10 mouse cellular contexts compared by ENCODE assay signal in genomic region chr6:118087955-118088354, GRCm38 (mm10). TPM values are rescaled to one million over a fixed set of nuclear protein-coding genes. Genes with fewer than 3 reads are reported as not detected.
DNase-seq lines count a peak whose midpoint lies in the region; TF ChIP-seq lines count a peak whose summit lies in the region.
"Had no signal": no experiment of that assay in that cellular context is flagged by ENCODE, and none has a peak within 500 bp of the region (broad histone marks: within the 10 kb centered on the region; RNA-seq: fewer than 3 reads in every experiment).

No protein-coding gene starts in this region.

- peak; percentile 50; the same call in 1 of the 2 replicates for TF ChIP-seq CTCF in cerebellum, adult 2 months (IDR thresholded peaks at IDR 0.05; ENCODE audit: borderline replicate concordance, insufficient read depth, low read depth, low read length)

- H3K4me1 ChIP-seq in cerebellum, adult 2 months (ENCODE audit: control insufficient read depth, insufficient read depth, low read length) = peaks cover 18% of the 10 kb centered on the region
- H3K4me1 ChIP-seq: limb, embryonic 15.5 days; neural tube, embryonic 12.5 days had no signal

- H3K27me3 ChIP-seq in cerebellum, adult 2 months (ENCODE audit: control insufficient read depth, insufficient read depth, low read length) = no peaks in the 10 kb centered on the region
- H3K27me3 ChIP-seq: limb, embryonic 15.5 days; neural tube, embryonic 12.5 days had no signal

- peak in 1 of 2 experiments; percentile 41 for DNase-seq in cerebellum, adult 2 months
- no peak for DNase-seq in cerebellum, adult 11-12 months
- DNase-seq in layer of hippocampus, adult 18-20 months (ENCODE audit: low spot score in 2 of 2) = peak; percentile 32 to 37
- DNase-seq in layer of hippocampus, adult 9-10 months (ENCODE audit: low spot score) = no peak
- DNase-seq in urinary bladder, postnatal 4 days (ENCODE audit: low spot score in 2 of 2) = peak; percentile 18 to 57
- no peak for DNase-seq in urinary bladder, postnatal 10 days (ENCODE audit: low spot score)
- no peak for DNase-seq in natural killer cell, adult 2 months (ENCODE audit: low spot score in 2 of 2)
- DNase-seq in ovary, postnatal 36 days (ENCODE audit: low spot score) = no peak

- WGBS in cerebellum, adult 2 months = 55% methylated on average over 8 of the region's 8 CpGs

- H3K27ac ChIP-seq in cerebellum, adult 2 months (ENCODE audit: insufficient read depth, low read length) = no peak overlapping the region
- H3K27ac ChIP-seq: limb, embryonic 15.5 days; neural tube, embryonic 12.5 days had no signal

- no peak overlapping the region for H3K4me3 ChIP-seq in cerebellum, adult 2 months (replicated peaks; ENCODE audit: insufficient read depth, low read depth, low read length)
- H3K4me3 ChIP-seq: limb, embryonic 15.5 days; neural tube, embryonic 12.5 days had no signal

- no peak for TF ChIP-seq POLR2A in cerebellum, adult 2 months (IDR thresholded peaks at IDR 0.05; ENCODE audit: borderline replicate concordance, insufficient read depth, low read length)

RNA-seq across cellular contexts. Expression of gene Csgalnact2, which starts 51.0 kb away (rescaled TPM):
- polyA plus RNA-seq in cerebellum, adult 2 months (2012; rRNA removed) = 10.2 and 10.8 TPM in 2 replicates
- total RNA-seq in layer of hippocampus, adult 18-20 months (2021) = 10 to 100 TPM; 11.0 to 12.7 TPM

Comparison
In these comparisons a context has a peak if more than half of its experiments do, and no peak if none do; other contexts are left out.
1. DNase-seq: peak in layer of hippocampus, adult 18-20 months (2 of 2) and urinary bladder, postnatal 4 days (2 of 2); none in cerebellum, adult 11-12 months (single experiment), layer of hippocampus, adult 9-10 months (single experiment), urinary bladder, postnatal 10 days (single experiment), natural killer cell, adult 2 months (0 of 2) and ovary, postnatal 36 days (single experiment).